9 mouse cellular contexts compared by ENCODE assay signal in genomic region chr11:103009208-103009607, GRCm38 (mm10). TPM values are rescaled to one million over a fixed set of nuclear protein-coding genes. Genes with fewer than 3 reads are reported as not detected.
DNase-seq lines count a peak whose midpoint lies in the region; ATAC-seq and TF ChIP-seq lines count a peak whose summit lies in the region.
"Had no signal": no experiment of that assay in that cellular context is flagged by ENCODE, and none has a peak within 500 bp of the region (broad histone marks: within the 10 kb centered on the region; RNA-seq: fewer than 3 reads in every experiment).

No protein-coding gene starts in this region.

- no peak overlapping the region for H3K4me2 ChIP-seq in kidney, embryonic 15.5 days
- H3K4me2 ChIP-seq: heart, embryonic 13.5 days had no signal

- H3K36me3 ChIP-seq in kidney, embryonic 15.5 days, result peaks cover 40% of the 10 kb centered on the region
- peaks cover 70% of the 10 kb centered on the region for H3K36me3 ChIP-seq in E14TG2a.4 (ENCODE audit: insufficient read depth, low read length)

- ATAC-seq in kidney, embryonic 15.5 days (replicated peaks; ENCODE audit: low FRiP score), result no peak

- H3K4me1 ChIP-seq in kidney, embryonic 15.5 days, result peaks cover 28% of the 10 kb centered on the region
- H3K4me1 ChIP-seq in E14TG2a.4 (replicated peaks; ENCODE audit: low read depth, low read length), result peaks cover 61% of the 10 kb centered on the region

- DNase-seq in kidney, postnatal 4 days, result peak; percentile 51 to 58
- DNase-seq in B cell, adult 2 months, result peak; percentile 60 to 61
- peak; percentile 66 for DNase-seq in induced T-regulatory cell, adult 2 months (ENCODE audit: low read depth)
- DNase-seq in left cerebral cortex, adult 18-20 months (ENCODE audit: low spot score in 2 of 2), result no peak
- DNase-seq in frontal cortex, postnatal 36 days (ENCODE audit: low spot score in 2 of 2), result no peak
- DNase-seq: layer of hippocampus, postnatal 36 days had no signal

- H3K4me3 ChIP-seq in kidney, embryonic 15.5 days (replicated peaks), result no peak overlapping the region
- H3K4me3 ChIP-seq in E14TG2a.4 (replicated peaks; ENCODE audit: low read length), result no peak overlapping the region
- H3K4me3 ChIP-seq: heart, embryonic 13.5 days had no signal

- no peaks in the 10 kb centered on the region for H3K9me3 ChIP-seq in kidney, embryonic 15.5 days (replicated peaks)
- no peaks in the 10 kb centered on the region for H3K9me3 ChIP-seq in E14TG2a.4 (ENCODE audit: low read length)
- H3K9me3 ChIP-seq: heart, embryonic 13.5 days had no signal

- no peaks in the 10 kb centered on the region for H3K27me3 ChIP-seq in kidney, embryonic 15.5 days
- H3K27me3 ChIP-seq in E14TG2a.4 (ENCODE audit: insufficient read depth, low read length), result no peaks in the 10 kb centered on the region
- H3K27me3 ChIP-seq: heart, embryonic 13.5 days had no signal

- 91% methylated on average over 8 of the region's 8 CpGs for WGBS in kidney, embryonic 15.5 days

- peak; percentile 60 for TF ChIP-seq CTCF in E14TG2a.4 (conservative IDR thresholded peaks at IDR 0.05; ENCODE audit: low read length)

- H3K9ac ChIP-seq in kidney, embryonic 15.5 days, result no peak overlapping the region
- H3K9ac ChIP-seq: heart, embryonic 13.5 days had no signal

- no peak overlapping the region for H3K27ac ChIP-seq in kidney, embryonic 15.5 days
- H3K27ac ChIP-seq: heart, embryonic 13.5 days had no signal

RNA-seq across cellular contexts. Expression of gene Nmt1, which starts 18.8 kb away (rescaled TPM):
- 59.2 and 63.2 TPM in 2 replicates for polyA plus RNA-seq in kidney, embryonic 15.5 days (2015; fragmentation: Nextera tagmentation; extraction: Ambion mirVana)
- 100 to 1,000 TPM; 130 to 131 TPM for total RNA-seq in left cerebral cortex, adult 18-20 months (2021)

RNA-seq across cellular contexts. Expression of gene Dcakd, which starts 18.9 kb away (rescaled TPM):
- 165 and 187 TPM in 2 replicates for polyA plus RNA-seq in kidney, embryonic 15.5 days (2015; fragmentation: Nextera tagmentation; extraction: Ambion mirVana)
- 10 to 100 TPM; 44.4 to 44.6 TPM for total RNA-seq in left cerebral cortex, adult 18-20 months (2021)

Comparison
In these comparisons a context has a peak if more than half of its experiments do, and no peak if none do; other contexts are left out.
1. DNase-seq: peak in kidney, postnatal 4 days (2 of 2), B cell, adult 2 months (2 of 2) and induced T-regulatory cell, adult 2 months (single experiment); none in left cerebral cortex, adult 18-20 months (0 of 2) and frontal cortex, postnatal 36 days (0 of 2).